27 mouse cellular contexts compared by ENCODE assay signal in the genomic region with DNA sequence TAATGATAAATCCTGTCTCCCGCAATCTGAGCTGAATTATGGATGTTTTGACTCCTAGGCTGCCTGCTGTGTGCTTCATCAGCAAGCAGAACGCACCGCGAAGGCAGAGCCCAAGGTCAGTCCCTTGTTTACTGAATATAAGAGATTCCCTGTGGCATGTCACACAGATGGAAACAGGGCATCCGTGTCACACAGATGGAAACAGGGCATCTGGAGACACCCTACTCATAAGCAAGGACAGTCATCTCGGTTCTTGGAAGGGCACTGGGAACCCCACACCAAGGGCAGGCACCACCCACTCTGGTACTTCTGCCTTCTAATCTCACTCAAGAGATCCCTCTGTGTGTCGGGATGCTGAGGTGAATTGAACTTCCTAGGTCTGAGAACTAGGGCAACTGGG.
DNase-seq lines count a peak whose midpoint lies in the region; TF ChIP-seq lines count a peak whose summit lies in the region.
"Had no signal": no experiment of that assay in that cellular context is flagged by ENCODE, and none has a peak within 500 bp of the region (broad histone marks: within the 10 kb centered on the region; RNA-seq: fewer than 3 reads in every experiment).

No protein-coding gene starts in this region.

- H3K27ac ChIP-seq in layer of hippocampus, adult 2 months, result peak overlapping the region; percentile 74
- H3K27ac ChIP-seq: embryonic facial prominence, embryonic 10.5 days; embryonic facial prominence, embryonic 13.5 days; forebrain, embryonic 12.5 days; forebrain, embryonic 15.5 days; gastrocnemius, adult 2 months; heart, embryonic 10.5 days; heart, embryonic 13.5 days; hindbrain, embryonic 14.5 days; hindbrain, postnatal 0 days had no signal

- no peak overlapping the region for H3K4me3 ChIP-seq in layer of hippocampus, adult 2 months
- H3K4me3 ChIP-seq: embryonic facial prominence, embryonic 10.5 days; embryonic facial prominence, embryonic 13.5 days; erythroblast, embryonic 14.5 days; forebrain, embryonic 12.5 days; forebrain, embryonic 15.5 days; gastrocnemius, adult 2 months; heart, embryonic 10.5 days; heart, embryonic 13.5 days had no signal

- DNase-seq in layer of hippocampus, adult 2 months (ENCODE audit: low spot score in 2 of 2), result no peak
- no peak for DNase-seq in layer of hippocampus, postnatal 14 days (ENCODE audit: low spot score in 2 of 2)
- DNase-seq in ovary, adult 18-20 months (ENCODE audit: low spot score), result peak; percentile 76
- no peak for DNase-seq in ovary, postnatal 10 days (ENCODE audit: low spot score)
- peak; percentile 4 for DNase-seq in retina, embryonic 14.5 days (ENCODE audit: low spot score)
- peak; percentile 12 for DNase-seq in retina, postnatal 1 day
- DNase-seq: adrenal gland, adult 8-10 months; adrenal gland, postnatal 25 days; cerebellum, adult 11-12 months; cerebellum, adult 8-10 months; cerebellum, postnatal 10 days; cerebellum, postnatal 36 days; embryo, embryonic 11 days; gastrocnemius, adult 2 months; gastrocnemius, postnatal 14 days; heart, adult 18-20 months; heart, postnatal 14 days; heart, postnatal 4 days had no signal

- TF ChIP-seq CTCF in layer of hippocampus, adult 2 months (conservative IDR thresholded peaks at IDR 0.05), result no peak

Comparison
In these comparisons a context has a peak if more than half of its experiments do, and no peak if none do; other contexts are left out.
1. DNase-seq: peak in ovary, adult 18-20 months (single experiment), retina, embryonic 14.5 days (single experiment) and retina, postnatal 1 day (single experiment); none in layer of hippocampus, adult 2 months (0 of 2), layer of hippocampus, postnatal 14 days (0 of 2) and ovary, postnatal 10 days (single experiment).